In genomic region chr2:4603361-4603945, GRCm38 (mm10) we compare ENCODE assay signal across 13 mouse cellular contexts. TPM values are rescaled to one million over a fixed set of nuclear protein-coding genes. Genes with fewer than 3 reads are reported as not detected.
A peak's percentile ranks its signal among the peaks of the same experiment; 100 is the strongest.
DNase-seq lines count a peak whose midpoint lies in the region; ATAC-seq lines count a peak whose summit lies in the region.
"Had no signal": no experiment of that assay in that cellular context is flagged by ENCODE, and none has a peak within 500 bp of the region (broad histone marks: within the 10 kb centered on the region; RNA-seq: fewer than 3 reads in every experiment).

No protein-coding gene starts in this region.

- peak; percentile 23; the same call in 1 of the 2 replicates for ATAC-seq in hindbrain, embryonic 15.5 days (ENCODE audit: low FRiP score, low read depth)
- no peak for ATAC-seq in hindbrain, embryonic 12.5 days (ENCODE audit: low FRiP score)
- ATAC-seq in lung, embryonic 16.5 days (ENCODE audit: low read depth) = peak; percentile 30
- ATAC-seq in stomach, embryonic 15.5 days (ENCODE audit: insufficient read depth, low FRiP score, low read depth) = peak; percentile 54; the same call in 1 of the 2 replicates
- ATAC-seq: activated CD4-positive, CD25-positive, alpha-beta regulatory T cell, adult 4 months; forebrain, postnatal 0 days had no signal

- H3K36me3 ChIP-seq in hindbrain, embryonic 15.5 days = peaks cover 66% of the 10 kb centered on the region
- peaks cover 84% of the 10 kb centered on the region for H3K36me3 ChIP-seq in hindbrain, embryonic 12.5 days
- peaks cover 64% of the 10 kb centered on the region for H3K36me3 ChIP-seq in lung, embryonic 16.5 days (ENCODE audit: control insufficient read depth, insufficient read depth, low read length)
- H3K36me3 ChIP-seq in stomach, embryonic 15.5 days = peaks cover 46% of the 10 kb centered on the region

- H3K27ac ChIP-seq in hindbrain, embryonic 15.5 days (replicated peaks) = no peak overlapping the region
- H3K27ac ChIP-seq in hindbrain, embryonic 12.5 days = no peak overlapping the region
- H3K27ac ChIP-seq in lung, embryonic 16.5 days (ENCODE audit: low read length) = no peak overlapping the region
- H3K27ac ChIP-seq in stomach, embryonic 15.5 days = no peak overlapping the region

- H3K27me3 ChIP-seq in hindbrain, embryonic 15.5 days = no peaks in the 10 kb centered on the region
- no peaks in the 10 kb centered on the region for H3K27me3 ChIP-seq in hindbrain, embryonic 12.5 days
- no peaks in the 10 kb centered on the region for H3K27me3 ChIP-seq in lung, embryonic 16.5 days (ENCODE audit: control insufficient read depth, insufficient read depth, low read depth, low read length)
- no peaks in the 10 kb centered on the region for H3K27me3 ChIP-seq in stomach, embryonic 15.5 days (replicated peaks)

- WGBS in hindbrain, embryonic 15.5 days = 85% methylated on average over 33 of the region's 33 CpGs
- 91% methylated on average over 33 of the region's 33 CpGs for WGBS in hindbrain, embryonic 12.5 days
- 80% methylated on average over 33 of the region's 33 CpGs for WGBS in lung, embryonic 16.5 days
- 88% methylated on average over 33 of the region's 33 CpGs for WGBS in stomach, embryonic 15.5 days

- peak; percentile 16 for DNase-seq in cerebellum, adult 11 months
- no peak for DNase-seq in cerebellum, adult 9-10 months
- no peak for DNase-seq in lung, postnatal 25 days (ENCODE audit: low spot score)
- DNase-seq in right cerebral cortex, adult 2 months (ENCODE audit: low spot score in 2 of 2) = no peak
- DNase-seq: forebrain, postnatal 0 days; gastrocnemius, postnatal 25 days; left cerebral cortex, postnatal 4 days; lung, postnatal 10 days had no signal

- H3K9ac ChIP-seq in hindbrain, embryonic 15.5 days = no peak overlapping the region
- H3K9ac ChIP-seq in hindbrain, embryonic 12.5 days = no peak overlapping the region
- H3K9ac ChIP-seq in lung, embryonic 16.5 days (ENCODE audit: low read length) = no peak overlapping the region
- no peak overlapping the region for H3K9ac ChIP-seq in stomach, embryonic 15.5 days
- H3K9ac ChIP-seq: forebrain, postnatal 0 days had no signal

- H3K9me3 ChIP-seq in hindbrain, embryonic 15.5 days = no peaks in the 10 kb centered on the region
- no peaks in the 10 kb centered on the region for H3K9me3 ChIP-seq in hindbrain, embryonic 12.5 days (replicated peaks)
- H3K9me3 ChIP-seq in lung, embryonic 16.5 days (ENCODE audit: control insufficient read depth, low read length) = no peaks in the 10 kb centered on the region
- H3K9me3 ChIP-seq in stomach, embryonic 15.5 days = no peaks in the 10 kb centered on the region

- H3K4me3 ChIP-seq in hindbrain, embryonic 15.5 days = no peak overlapping the region
- H3K4me3 ChIP-seq in hindbrain, embryonic 12.5 days = no peak overlapping the region
- no peak overlapping the region for H3K4me3 ChIP-seq in lung, embryonic 16.5 days (ENCODE audit: low read length)
- H3K4me3 ChIP-seq in stomach, embryonic 15.5 days (replicated peaks) = no peak overlapping the region

- H3K4me2 ChIP-seq in hindbrain, embryonic 15.5 days = no peak overlapping the region
- no peak overlapping the region for H3K4me2 ChIP-seq in hindbrain, embryonic 12.5 days (replicated peaks)
- H3K4me2 ChIP-seq in lung, embryonic 16.5 days (ENCODE audit: low read depth, low read length) = no peak overlapping the region
- no peak overlapping the region for H3K4me2 ChIP-seq in stomach, embryonic 15.5 days

- peaks cover 10% of the 10 kb centered on the region for H3K4me1 ChIP-seq in hindbrain, embryonic 15.5 days (replicated peaks)
- no peaks in the 10 kb centered on the region; the same call in 1 of the 2 replicates for H3K4me1 ChIP-seq in hindbrain, embryonic 12.5 days
- no peaks in the 10 kb centered on the region; the same call in 1 of the 2 replicates for H3K4me1 ChIP-seq in lung, embryonic 16.5 days (replicated peaks; ENCODE audit: control insufficient read depth, insufficient read depth, low read length)
- H3K4me1 ChIP-seq in stomach, embryonic 15.5 days = 0 out of 2 replicates have a peak, but pooled peaks cover 8% of the 10 kb centered on the region

RNA-seq across cellular contexts. Expression of gene Prpf18, which starts 48.5 kb away (rescaled TPM):
- polyA plus RNA-seq in hindbrain, embryonic 15.5 days (2015; fragmentation: Nextera tagmentation; extraction: Ambion mirVana) = 39.8 and 41.4 TPM in 2 replicates
- polyA plus RNA-seq in hindbrain, embryonic 12.5 days (2016; fragmentation: Nextera tagmentation; extraction: Ambion mirVana) = 50.1 and 56.9 TPM in 2 replicates
- polyA plus RNA-seq in lung, embryonic 16.5 days (2015; fragmentation: Nextera tagmentation; extraction: Ambion mirVana) = 47.7 and 47.9 TPM in 2 replicates
- polyA plus RNA-seq in stomach, embryonic 15.5 days (2015; fragmentation: Nextera tagmentation; extraction: Ambion mirVana) = 32.2 and 32.5 TPM in 2 replicates
